Mouse (Mus musculus) adrenal gland, postnatal 10 days (tissue): ENCODE measurements around the gene Zfp972. TPM values are rescaled to one million over a fixed set of nuclear protein-coding genes. Genes with fewer than 3 reads are reported as not detected.
"Not testable (repeated sequence)": the region's sequence is repeated elsewhere in the genome, so short reads cannot be mapped to it uniquely, and the experiment has no call there.

Source experiments
- DNase-seq: peaks from one replicate; pipeline ENCODE4 v3.0.0; 2021; ENCODE audit warnings: mixed read lengths
- long read RNA-seq, 2 experiments: library from polyadenylated mRNA; stranded (forward); transcript quantifications; one replicate each; pipeline ENCODE4 v2.0.0; 2021
- total RNA-seq, 2 experiments: library from RNA; stranded (reverse); gene quantifications; 2 replicates each; pipeline ENCODE4 v1.2.3; 2021

Zfp972 gene
- total RNA-seq: 1 to 10 TPM; 1.8 to 1.9 TPM
- long read RNA-seq, experiment 1: 0 reads
- long read RNA-seq, experiment 2: 0 reads

DNA sequence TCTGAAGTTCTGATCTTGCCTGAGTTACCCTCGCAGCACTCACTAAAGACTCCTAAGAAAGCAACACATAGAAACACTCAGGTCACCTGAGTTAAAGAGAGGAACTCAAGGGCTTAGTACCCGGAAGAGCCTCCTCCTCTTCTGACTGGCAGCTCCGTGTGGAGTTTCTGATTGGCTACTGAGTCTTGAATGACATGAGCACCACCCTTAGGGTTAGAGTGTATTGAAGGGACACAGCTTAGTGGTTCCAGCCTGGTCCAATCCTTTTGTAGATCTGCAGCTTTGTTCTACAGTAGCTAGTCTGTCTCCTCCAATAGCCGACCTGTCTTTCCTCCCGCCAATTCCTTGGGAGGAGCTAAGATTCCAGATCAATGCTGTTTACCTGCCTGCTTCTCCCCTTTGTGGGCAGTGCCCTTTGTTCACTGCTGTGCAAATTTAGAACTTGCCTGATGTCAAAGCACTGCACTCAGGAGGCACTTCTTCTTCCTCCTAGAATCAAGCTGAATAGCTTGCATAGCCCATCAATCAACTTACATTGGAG, at the start of gene Zfp972:
TSS of gene Zfp972 (minus strand) at position 51 of the 541 bp plus-strand sequence.
- peak; percentile 1 for DNase-seq

DNA sequence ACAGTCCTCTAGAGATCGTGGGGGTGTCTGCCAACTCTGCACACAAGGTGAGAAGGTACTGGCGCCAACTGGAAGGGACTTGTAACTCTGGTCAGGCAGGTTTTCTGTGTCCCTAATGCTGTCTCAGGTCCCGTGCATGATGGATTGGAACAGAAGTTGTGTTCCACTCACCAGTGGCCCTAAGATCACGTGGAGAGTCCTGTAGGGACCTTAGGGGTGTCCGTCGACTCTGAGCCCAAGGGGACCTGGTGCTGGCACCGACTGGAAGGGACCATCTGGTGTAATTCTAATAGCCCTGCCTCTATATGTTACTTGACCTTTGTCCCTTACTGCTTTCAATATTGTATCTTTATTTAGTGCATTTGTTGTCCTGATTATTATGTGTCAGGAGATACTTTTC, 49.4 kb upstream of the Zfp972 start:
- DNase-seq: not testable (repeated sequence)

DNA sequence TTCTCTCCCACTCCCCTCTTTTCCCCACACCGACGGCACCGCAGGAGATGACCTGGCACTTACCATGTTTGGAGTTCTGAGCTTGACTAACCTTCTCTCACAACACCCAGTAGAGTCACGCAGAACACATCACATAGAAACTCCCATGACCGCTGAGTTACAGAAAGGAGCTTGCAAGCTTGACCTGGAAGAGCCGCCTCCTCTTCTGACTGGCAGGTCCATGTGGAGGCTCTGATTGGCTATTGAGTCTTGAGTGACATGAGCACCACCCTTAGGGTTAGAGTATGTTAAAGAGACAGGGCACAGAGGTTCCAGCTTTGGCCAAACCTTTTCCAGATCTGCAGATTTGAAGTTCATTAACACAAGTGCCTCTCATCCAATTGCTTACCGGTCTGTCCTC, 31.7 kb upstream of the Zfp972 start, which contains the start of gene Gm14326:
TSS of gene Gm14326 (minus strand) at position 153 of the 400 bp plus-strand sequence.
- DNase-seq: peak; percentile 87

DNA sequence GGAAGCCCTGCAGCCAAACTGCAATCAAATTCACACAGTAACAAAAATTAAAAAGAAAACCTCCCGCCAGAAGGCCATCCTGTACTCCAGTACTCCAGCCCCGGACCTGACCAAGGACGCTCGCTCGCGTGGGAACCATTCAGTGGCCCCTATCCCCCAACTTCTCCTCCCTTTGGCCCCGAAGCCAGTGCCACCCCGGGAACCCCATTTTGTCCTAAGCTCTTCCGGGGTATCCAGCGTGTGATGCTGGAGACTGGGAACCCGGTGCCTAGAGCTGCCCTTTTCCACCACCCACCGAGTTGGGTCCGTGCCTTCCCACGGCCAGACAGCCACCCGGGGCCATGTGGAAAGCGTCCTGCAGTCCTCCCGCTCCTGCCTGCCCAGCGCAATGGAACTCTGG, 31.3 kb upstream of the Zfp972 start:
- DNase-seq: peak; percentile 45

GRCm38 (mm10) chr2:177903276-177903675, 22.1 kb downstream of the Zfp972 start:
- DNase-seq: not testable (repeated sequence)

- not testable (repeated sequence) for DNase-seq
Observed at GRCm38 (mm10) chr2:177898171-177898570, 27.2 kb downstream of the Zfp972 start.

- DNase-seq: not testable (repeated sequence)
Observed at GRCm38 (mm10) chr2:177897046-177897578, 28.3 kb downstream of the Zfp972 start, which contains the start of gene Gm14327. Gm14327 (plus strand) TSS chr2:177897096.

- DNase-seq: not testable (repeated sequence)
Observed at GRCm38 (mm10) chr2:177887743-177888142, 37.7 kb downstream of the Zfp972 start.

- not testable (repeated sequence) for DNase-seq
Observed at GRCm38 (mm10) chr2:177862254-177862653, 63.2 kb downstream of the Zfp972 start.

Other genes with a start within 250 kb of the Zfp972 start
- gene Gm14322, start 166.3 kb downstream of the Zfp972 start, total RNA-seq: 10 to 100 TPM; 21.0 to 32.0 TPM
- 100 to 1,000 TPM; 102 to 120 TPM for gene Gm14325, start 85.3 kb downstream of the Zfp972 start, total RNA-seq
- 1 to 10 TPM; 5.3 to 8.1 TPM for gene Gm14327, start 28.5 kb downstream of the Zfp972 start, total RNA-seq
- 10 to 100 TPM; 26.5 to 40.3 TPM for gene Gm14326, start 31.7 kb upstream of the Zfp972 start, total RNA-seq
- 10 to 100 TPM; 23.3 to 35.8 TPM for gene Zfp971, start 97.7 kb upstream of the Zfp972 start, total RNA-seq
- 10 to 100 TPM; 15.4 to 25.7 TPM for gene Zfp931, start 152.9 kb upstream of the Zfp972 start, total RNA-seq
- gene Phactr3, start 193.4 kb upstream of the Zfp972 start, total RNA-seq: 1 to 10 TPM; 3.1 to 3.3 TPM